Mouse (Mus musculus): ENCODE measurements around the gene Ripor2. TPM values are rescaled to one million over a fixed set of nuclear protein-coding genes. Genes with fewer than 3 reads are reported as not detected.

The Ripor2 gene
- polyA plus RNA-seq, 1 experiment from 2014 or later, result 9.2 TPM

GRCm38 (mm10) chr13:24634346-24635120 is 52.5 kb downstream of the Ripor2 start:
- 90% methylated on average over 13 of the region's 13 CpGs for WGBS

GRCm38 (mm10) chr13:24638371-24639214 is 56.6 kb downstream of the Ripor2 start:
- H3K4me1 ChIP-seq (ENCODE audit: control insufficient read depth, insufficient read depth, low read length), result peaks cover 21% of the 10 kb centered on the region
- H3K4me3 ChIP-seq (ENCODE audit: low read depth, low read length), result peak overlapping the region; percentile 58
- H3K36me3 ChIP-seq (ENCODE audit: control insufficient read depth, insufficient read depth, low read length), result no peaks in the 10 kb centered on the region
- H3K27ac ChIP-seq (ENCODE audit: low read depth, low read length), result peak overlapping the region; percentile 40; the same call in 1 of the 2 replicates
- H3K9me3 ChIP-seq (ENCODE audit: control insufficient read depth, low read length), result no peaks in the 10 kb centered on the region
- peaks cover 15% of the 10 kb centered on the region for H3K27me3 ChIP-seq (ENCODE audit: control insufficient read depth, insufficient read depth, low read length)
- H3K9ac ChIP-seq (ENCODE audit: low read length), result peak overlapping the region; percentile 65
- 1% methylated on average over 57 of the region's 66 CpGs for WGBS
- H3K4me2 ChIP-seq, result peak overlapping the region; percentile 97
- DNase-seq (ENCODE audit: low spot score, missing footprints) (peak; percentile 96), ATAC-seq (ENCODE audit: low FRiP score) (peak; percentile 71)

More at GRCm38 (mm10) chr13:24634346-24635120, 52.5 kb downstream of the Ripor2 start:
- H3K9me3 ChIP-seq (ENCODE audit: control insufficient read depth, low read length), result no peaks in the 10 kb centered on the region
- no peak overlapping the region for H3K9ac ChIP-seq (ENCODE audit: low read length)
- H3K4me1 ChIP-seq (ENCODE audit: control insufficient read depth, insufficient read depth, low read length), result peaks cover 11% of the 10 kb centered on the region; the same call in 1 of the 2 replicates
- H3K27ac ChIP-seq (ENCODE audit: low read depth, low read length), result no peak overlapping the region
- no peak overlapping the region for H3K4me3 ChIP-seq (ENCODE audit: low read depth, low read length)
- H3K4me2 ChIP-seq, result no peak overlapping the region
- H3K27me3 ChIP-seq (ENCODE audit: control insufficient read depth, insufficient read depth, low read length), result peaks cover 15% of the 10 kb centered on the region
- no peak for ATAC-seq (ENCODE audit: low FRiP score)
- no peaks in the 10 kb centered on the region for H3K36me3 ChIP-seq (ENCODE audit: control insufficient read depth, insufficient read depth, low read length)
- DNase-seq (ENCODE audit: low spot score, missing footprints), result peak; percentile 59

GRCm38 (mm10) chr13:24639215-24640165 is 57.5 kb downstream of the Ripor2 start:
- peak; percentile 57 for ATAC-seq (ENCODE audit: low FRiP score)
- H3K4me3 ChIP-seq (ENCODE audit: low read depth, low read length), result peak overlapping the region; percentile 58
- DNase-seq (ENCODE audit: low spot score, missing footprints), result no peak
- H3K4me2 ChIP-seq, result peak overlapping the region; percentile 97
- H3K9ac ChIP-seq (ENCODE audit: low read length), result peak overlapping the region; percentile 65
- H3K4me1 ChIP-seq (ENCODE audit: control insufficient read depth, insufficient read depth, low read length), result peaks cover 21% of the 10 kb centered on the region
- no peaks in the 10 kb centered on the region for H3K36me3 ChIP-seq (ENCODE audit: control insufficient read depth, insufficient read depth, low read length)
- H3K9me3 ChIP-seq (ENCODE audit: control insufficient read depth, low read length), result no peaks in the 10 kb centered on the region
- whole genome bisulfite sequencing, result 20% methylated on average over 22 of the region's 22 CpGs
- peak overlapping the region; percentile 40; the same call in 1 of the 2 replicates for H3K27ac ChIP-seq (ENCODE audit: low read depth, low read length)
- H3K27me3 ChIP-seq (ENCODE audit: control insufficient read depth, insufficient read depth, low read length), result peaks cover 15% of the 10 kb centered on the region

GRCm38 (mm10) chr13:24640166-24640560 is 58.2 kb downstream of the Ripor2 start:
- Histone ChIP-seq H3K27ac (ENCODE audit: low read depth, low read length) (no peak overlapping the region), H3K4me2 (peak overlapping the region; percentile 97; the same call in 1 of the 2 replicates), H3K4me1 (ENCODE audit: control insufficient read depth, insufficient read depth, low read length) (peaks cover 21% of the 10 kb centered on the region), H3K4me3 (ENCODE audit: low read depth, low read length) (peak overlapping the region; percentile 58; the same call in 1 of the 2 replicates), H3K27me3 (ENCODE audit: control insufficient read depth, insufficient read depth, low read length) (peaks cover 15% of the 10 kb centered on the region), H3K36me3 (ENCODE audit: control insufficient read depth, insufficient read depth, low read length) (no peaks in the 10 kb centered on the region), H3K9me3 (ENCODE audit: control insufficient read depth, low read length) (no peaks in the 10 kb centered on the region), H3K9ac (ENCODE audit: low read length) (no peak overlapping the region)
- 58% methylated on average over 4 of the region's 4 CpGs for WGBS
- DNase-seq (ENCODE audit: low spot score, missing footprints), result no peak
- ATAC-seq (ENCODE audit: low FRiP score), result no peak

GRCm38 (mm10) chr13:24640836-24641385 is 58.9 kb downstream of the Ripor2 start:
- ATAC-seq (ENCODE audit: low FRiP score), result no peak
- no peak overlapping the region for H3K27ac ChIP-seq (ENCODE audit: low read depth, low read length)

GRCm38 (mm10) chr13:24641491-24642430 is 59.8 kb downstream of the Ripor2 start:
- peaks cover 13% of the 10 kb centered on the region for H3K27me3 ChIP-seq (ENCODE audit: control insufficient read depth, insufficient read depth, low read length)

More at GRCm38 (mm10) chr13:24640836-24641385, 58.9 kb downstream of the Ripor2 start:
- 79% methylated on average over 3 of the region's 3 CpGs for WGBS
- H3K4me2 ChIP-seq, result peak overlapping the region; percentile 15; the same call in 1 of the 2 replicates
- H3K36me3 ChIP-seq (ENCODE audit: control insufficient read depth, insufficient read depth, low read length), result no peaks in the 10 kb centered on the region
- no peaks in the 10 kb centered on the region for H3K9me3 ChIP-seq (ENCODE audit: control insufficient read depth, low read length)
- H3K9ac ChIP-seq (ENCODE audit: low read length), result no peak overlapping the region
- H3K27me3 ChIP-seq (ENCODE audit: control insufficient read depth, insufficient read depth, low read length), result peaks cover 15% of the 10 kb centered on the region
- peaks cover 21% of the 10 kb centered on the region for H3K4me1 ChIP-seq (ENCODE audit: control insufficient read depth, insufficient read depth, low read length)
- no peak for DNase-seq (ENCODE audit: low spot score, missing footprints)
- no peak overlapping the region for H3K4me3 ChIP-seq (ENCODE audit: low read depth, low read length)

GRCm38 (mm10) chr13:24645146-24645545 is 63.2 kb downstream of the Ripor2 start:
- H3K4me3 ChIP-seq (ENCODE audit: low read depth, low read length), result no peak overlapping the region
- no peak overlapping the region for H3K9ac ChIP-seq (ENCODE audit: low read length)
- no peaks in the 10 kb centered on the region for H3K36me3 ChIP-seq (ENCODE audit: control insufficient read depth, insufficient read depth, low read length)
- ATAC-seq (ENCODE audit: low FRiP score) (no peak), DNase-seq (ENCODE audit: low spot score, missing footprints) (no peak)
- peaks cover 12% of the 10 kb centered on the region for H3K4me1 ChIP-seq (ENCODE audit: control insufficient read depth, insufficient read depth, low read length)
- H3K27ac ChIP-seq (ENCODE audit: low read depth, low read length), result no peak overlapping the region
- no peaks in the 10 kb centered on the region for H3K9me3 ChIP-seq (ENCODE audit: control insufficient read depth, low read length)
- H3K4me2 ChIP-seq, result no peak overlapping the region
- H3K27me3 ChIP-seq (ENCODE audit: control insufficient read depth, insufficient read depth, low read length), result no peaks in the 10 kb centered on the region; the same call in 1 of the 2 replicates
- 76% methylated on average over 3 of the region's 3 CpGs for WGBS

More at GRCm38 (mm10) chr13:24641491-24642430, 59.8 kb downstream of the Ripor2 start:
- Histone ChIP-seq H3K27ac (ENCODE audit: low read depth, low read length) (no peak overlapping the region), H3K36me3 (ENCODE audit: control insufficient read depth, insufficient read depth, low read length) (no peaks in the 10 kb centered on the region), H3K4me2 (0 out of 2 replicates have a peak overlapping the region, but pooled peaks have one; percentile 3), H3K4me3 (ENCODE audit: low read depth, low read length) (no peak overlapping the region), H3K9ac (ENCODE audit: low read length) (no peak overlapping the region), H3K4me1 (ENCODE audit: control insufficient read depth, insufficient read depth, low read length) (peaks cover 21% of the 10 kb centered on the region), H3K9me3 (ENCODE audit: control insufficient read depth, low read length) (no peaks in the 10 kb centered on the region)
- DNase-seq (ENCODE audit: low spot score, missing footprints), result peak; percentile 86
- 0 out of 2 replicates have a peak, but pooled peaks have one; percentile 15 for ATAC-seq (ENCODE audit: low FRiP score)
- WGBS, result 24% methylated on average over 7 of the region's 7 CpGs
